Mouse (Mus musculus): ENCODE measurements around the gene Duox2.
"Not testable (repeated sequence)": the region's sequence is repeated elsewhere in the genome, so short reads cannot be mapped to it uniquely, and the experiment has no call there.

The Duox2 gene

GRCm38 (mm10) chr2:122298096-122298499 lies at the start of gene Duox2:
Duox2 (minus strand) TSS chr2:122298449.
- no peak for DNase-seq (ENCODE audit: extremely low read depth, low read depth, low spot score)

- no peak for DNase-seq (ENCODE audit: extremely low read depth, low read depth, low spot score)
These were observed 49.0 kb upstream of the Duox2 start for GRCm38 (mm10) chr2:122347257-122347656.

GRCm38 (mm10) chr2:122346164-122346563 lies 47.9 kb upstream of the Duox2 start:
- not testable (repeated sequence) for DNase-seq (ENCODE audit: extremely low read depth, low read depth, low spot score)

GRCm38 (mm10) chr2:122345106-122345893 lies 47.1 kb upstream of the Duox2 start:
- DNase-seq (ENCODE audit: extremely low read depth, low read depth, low spot score): peak; percentile 82

GRCm38 (mm10) chr2:122337291-122337690 lies 39.0 kb upstream of the Duox2 start:
- DNase-seq (ENCODE audit: extremely low read depth, low read depth, low spot score): no peak

- DNase-seq (ENCODE audit: extremely low read depth, low read depth, low spot score): no peak
These were observed 35.9 kb upstream of the Duox2 start for GRCm38 (mm10) chr2:122334170-122334569.

GRCm38 (mm10) chr2:122332222-122332621 lies 34.0 kb upstream of the Duox2 start:
- peak; percentile 93 for DNase-seq (ENCODE audit: extremely low read depth, low read depth, low spot score)

GRCm38 (mm10) chr2:122330317-122330716 lies 32.1 kb upstream of the Duox2 start:
- not testable (repeated sequence) for DNase-seq (ENCODE audit: extremely low read depth, low read depth, low spot score)

- DNase-seq (ENCODE audit: extremely low read depth, low read depth, low spot score): no peak
These were observed 29.7 kb upstream of the Duox2 start for GRCm38 (mm10) chr2:122327986-122328385.

GRCm38 (mm10) chr2:122325361-122325760 lies 27.1 kb upstream of the Duox2 start:
- no peak for DNase-seq (ENCODE audit: extremely low read depth, low read depth, low spot score)

GRCm38 (mm10) chr2:122324586-122324985 lies 26.3 kb upstream of the Duox2 start:
- no peak for DNase-seq (ENCODE audit: extremely low read depth, low read depth, low spot score)

- DNase-seq (ENCODE audit: extremely low read depth, low read depth, low spot score): no peak
These were observed 25.7 kb upstream of the Duox2 start for GRCm38 (mm10) chr2:122323960-122324359.

GRCm38 (mm10) chr2:122317384-122317783 lies 19.1 kb upstream of the Duox2 start:
- DNase-seq (ENCODE audit: extremely low read depth, low read depth, low spot score): no peak

GRCm38 (mm10) chr2:122315372-122315771 lies 17.1 kb upstream of the Duox2 start, which contains the start of gene Duox1:
Duox1 (plus strand) TSS chr2:122315672.
- no peak for DNase-seq (ENCODE audit: extremely low read depth, low read depth, low spot score)

- no peak for DNase-seq (ENCODE audit: extremely low read depth, low read depth, low spot score)
These were observed 15.3 kb upstream of the Duox2 start, which contains the start of gene Duoxa1 for GRCm38 (mm10) chr2:122313536-122313935. Duoxa1 (minus strand) TSS chr2:122313730.

- DNase-seq (ENCODE audit: extremely low read depth, low read depth, low spot score): peak; percentile 46
These were observed 14.6 kb upstream of the Duox2 start for GRCm38 (mm10) chr2:122312722-122313417.

GRCm38 (mm10) chr2:122311561-122311960 lies 13.3 kb upstream of the Duox2 start:
- no peak for DNase-seq (ENCODE audit: extremely low read depth, low read depth, low spot score)

- DNase-seq (ENCODE audit: extremely low read depth, low read depth, low spot score): no peak
These were observed 11.4 kb upstream of the Duox2 start for GRCm38 (mm10) chr2:122309647-122310046.

GRCm38 (mm10) chr2:122306184-122306583 lies 7.9 kb upstream of the Duox2 start:
- no peak for DNase-seq (ENCODE audit: extremely low read depth, low read depth, low spot score)

GRCm38 (mm10) chr2:122305097-122305892 lies 7.0 kb upstream of the Duox2 start:
- no peak for DNase-seq (ENCODE audit: extremely low read depth, low read depth, low spot score)

- DNase-seq (ENCODE audit: extremely low read depth, low read depth, low spot score): no peak
These were observed 6.3 kb upstream of the Duox2 start for GRCm38 (mm10) chr2:122304544-122304943.

All from fat pad, adult 2 months (tissue).